Mouse (Mus musculus) neural tube, embryonic 11.5 days (tissue): ENCODE results near the gene Itgb2. TPM values are rescaled to one million over a fixed set of nuclear protein-coding genes. Genes with fewer than 3 reads are reported as not detected.

Source experiments
- ATAC-seq: fragments of 200-750 bp; cut with Nextera tagmentation; 2 replicates; pipeline ENCODE4 v1.8.0; 2017; ENCODE audit warnings: moderate number of reproducible peaks, mild to moderate bottlenecking, moderate TSS enrichment, moderate library complexity; ENCODE audit not compliant: insufficient read depth, low FRiP score, low TSS enrichment
- DNase-seq: peaks from one replicate; pipeline ENCODE4 v3.0.0-alpha.2; 2015; ENCODE audit warnings: low spot score
- H3K27ac ChIP-seq: fragments of 300-500 bp; sonication (generic); 2 replicates; pipeline ENCODE4 v1.5.1; 2014; ENCODE audit warnings: low read depth, mild to moderate bottlenecking, low read length
- H3K27me3 ChIP-seq: fragments of 300-500 bp; sonication (generic); 2 replicates; pipeline ENCODE4 v1.6.1; 2014; ENCODE audit warnings: mild to moderate bottlenecking, low read length, mixed read lengths; ENCODE audit not compliant: control insufficient read depth, insufficient read depth
- H3K36me3 ChIP-seq: fragments of 300-500 bp; sonication (generic); 2 replicates; pipeline ENCODE4 v1.6.1; 2014; ENCODE audit warnings: mild to moderate bottlenecking, low read length, moderate library complexity, mixed read lengths; ENCODE audit not compliant: control insufficient read depth, insufficient read depth
- H3K4me1 ChIP-seq: fragments of 300-500 bp; sonication (generic); 2 replicates; pipeline ENCODE4 v1.6.1; 2014; ENCODE audit warnings: low read length, mixed read lengths; ENCODE audit not compliant: control insufficient read depth, insufficient read depth
- H3K4me2 ChIP-seq: fragments of 300-500 bp; sonication (generic); 2 replicates; pipeline ENCODE4 v1.6.1; 2014; ENCODE audit warnings: low read depth, mild to moderate bottlenecking, moderate library complexity
- H3K4me3 ChIP-seq: fragments of 300-500 bp; sonication (generic); 2 replicates; pipeline ENCODE4 v1.5.1; 2014; ENCODE audit warnings: low read depth, low read length
- H3K9ac ChIP-seq: fragments of 300-500 bp; sonication (generic); 2 replicates; pipeline ENCODE4 v1.6.1; 2014; ENCODE audit warnings: mild to moderate bottlenecking, low read length
- H3K9me3 ChIP-seq: fragments of 300-500 bp; sonication (generic); 2 replicates; pipeline ENCODE4 v1.6.1; 2016; ENCODE audit warnings: low read length; ENCODE audit not compliant: control insufficient read depth
- WGBS: fragments of 180-500 bp; shearing (Covaris S2); extraction: QIAGEN DNeasy Blood & Tissue Kit; methylation state at CpG from one replicate; pipeline ENCODE4 v1.1.7; 2014; 5-methylcytosine and 5-hydroxymethylcytosine counted together
- polyA plus RNA-seq: library from polyadenylated mRNA; unstranded; fragments of >200 nt; fragmentation: Nextera tagmentation; extraction: Ambion mirVana; gene quantifications from 2 replicates; pipeline ENCODE4 v1.2.1, GENCODE M21; 2014

Itgb2 gene
- polyA plus RNA-seq, 1 experiment from 2014 or later = 1.5 TPM

DNA sequence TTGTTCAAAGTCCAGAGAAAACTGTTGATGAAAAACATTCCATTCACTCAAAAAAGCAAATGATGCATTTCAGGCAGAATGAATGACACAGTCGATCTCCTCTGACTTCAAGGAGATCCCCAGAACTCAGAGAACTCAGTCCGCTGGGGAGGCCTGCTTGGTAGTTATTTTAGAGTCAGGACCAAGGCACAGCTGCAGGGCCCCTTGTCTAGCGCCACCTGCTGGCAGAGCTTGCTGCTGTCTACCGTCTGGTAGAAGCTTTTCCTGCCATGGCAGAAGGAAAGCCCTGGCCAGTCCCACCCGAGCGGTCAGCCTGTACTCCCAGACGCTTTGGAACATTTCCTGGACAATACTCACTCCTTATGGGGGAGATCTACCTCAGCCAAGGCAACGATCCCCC, 36.6 kb downstream of the Itgb2 start:
- H3K9ac ChIP-seq = no peak overlapping the region
- WGBS = 39% methylated on average over 8 of the region's 8 CpGs
- no peak overlapping the region for H3K27ac ChIP-seq
- peak; percentile 53 for DNase-seq
- no peaks in the 10 kb centered on the region for H3K36me3 ChIP-seq
- ATAC-seq = no peak
- no peak overlapping the region for H3K4me2 ChIP-seq
- no peak overlapping the region for H3K4me3 ChIP-seq
- H3K9me3 ChIP-seq = no peaks in the 10 kb centered on the region
- H3K4me1 ChIP-seq = no peaks in the 10 kb centered on the region
- no peaks in the 10 kb centered on the region for H3K27me3 ChIP-seq

DNA sequence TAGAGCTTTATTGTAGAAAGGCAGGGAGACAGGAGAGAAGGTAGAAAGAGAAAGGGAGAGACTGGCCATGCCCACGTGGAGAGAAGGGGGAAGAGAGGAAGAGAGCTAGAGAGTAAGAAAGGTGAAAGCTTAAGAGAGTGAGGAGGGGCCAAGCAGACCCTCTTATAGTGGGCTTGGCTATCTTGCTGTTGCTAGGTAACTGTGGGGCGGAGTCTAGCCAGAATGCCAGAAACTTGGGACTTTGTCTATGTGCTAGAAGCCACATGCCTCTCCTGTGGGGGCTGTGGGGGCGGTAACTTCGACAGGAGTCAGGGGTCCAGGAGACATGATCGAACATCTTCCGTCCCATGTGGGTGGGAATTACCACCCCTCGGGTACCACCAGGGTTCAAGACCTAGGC, 39.4 kb downstream of the Itgb2 start:
- ATAC-seq = no peak

GRCm38 (mm10) chr10:77569973-77570658, 40.1 kb downstream of the Itgb2 start:
- Histone ChIP-seq H3K4me2 (no peak overlapping the region), H3K4me1 (no peaks in the 10 kb centered on the region), H3K9ac (no peak overlapping the region), H3K4me3 (no peak overlapping the region), H3K27ac (no peak overlapping the region), H3K27me3 (no peaks in the 10 kb centered on the region), H3K9me3 (no peaks in the 10 kb centered on the region), H3K36me3 (no peaks in the 10 kb centered on the region)
- 58% methylated on average over 6 of the region's 6 CpGs for WGBS
- ATAC-seq (no peak), DNase-seq (no peak)

More for the DNA sequence above, 39.4 kb downstream of the Itgb2 start:
- no peak overlapping the region for H3K4me3 ChIP-seq
- H3K27ac ChIP-seq = no peak overlapping the region
- DNase-seq = no peak
- no peaks in the 10 kb centered on the region for H3K9me3 ChIP-seq
- no peaks in the 10 kb centered on the region for H3K4me1 ChIP-seq
- H3K36me3 ChIP-seq = no peaks in the 10 kb centered on the region
- H3K9ac ChIP-seq = no peak overlapping the region
- H3K27me3 ChIP-seq = no peaks in the 10 kb centered on the region
- 45% methylated on average over 7 of the region's 7 CpGs for whole genome bisulfite sequencing
- H3K4me2 ChIP-seq = no peak overlapping the region

- no peak overlapping the region for H3K4me3 ChIP-seq
- ATAC-seq = no peak
- no peaks in the 10 kb centered on the region for H3K27me3 ChIP-seq
- H3K9me3 ChIP-seq = no peaks in the 10 kb centered on the region
- H3K27ac ChIP-seq = no peak overlapping the region
- H3K36me3 ChIP-seq = no peaks in the 10 kb centered on the region
- WGBS = 35% methylated on average over 3 of the region's 3 CpGs
- H3K4me2 ChIP-seq = no peak overlapping the region
- H3K4me1 ChIP-seq = no peaks in the 10 kb centered on the region
- H3K9ac ChIP-seq = no peak overlapping the region
- DNase-seq = no peak
These were observed 42.2 kb downstream of the Itgb2 start for GRCm38 (mm10) chr10:77572225-77572624.

DNA sequence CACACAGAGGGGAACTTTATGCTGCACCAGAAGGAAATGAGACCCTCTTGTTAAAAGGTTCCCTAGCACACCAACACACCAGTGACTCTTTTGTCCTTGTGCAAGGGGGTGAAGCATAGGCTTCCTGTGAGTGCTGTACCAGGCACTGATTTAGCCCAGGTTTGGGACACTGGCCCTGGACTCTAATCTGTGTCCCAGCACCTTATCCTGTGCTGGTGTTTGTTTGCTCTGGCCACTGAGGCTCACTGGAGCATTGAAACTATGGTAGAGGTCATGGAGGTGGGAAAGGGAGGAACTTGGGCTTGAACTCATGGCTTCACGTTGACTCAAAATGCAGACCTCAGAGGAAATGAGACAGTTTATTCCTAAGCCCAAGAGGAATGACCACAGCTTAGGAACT, 43.1 kb downstream of the Itgb2 start:
- DNase-seq (no peak), ATAC-seq (no peak)
- H3K4me3 ChIP-seq = no peak overlapping the region
- no peak overlapping the region for H3K27ac ChIP-seq
- no peaks in the 10 kb centered on the region for H3K27me3 ChIP-seq
- 88% methylated on average over 1 of the region's 1 CpGs for WGBS
- no peak overlapping the region for H3K4me2 ChIP-seq
- H3K4me1 ChIP-seq = no peaks in the 10 kb centered on the region
- H3K9ac ChIP-seq = no peak overlapping the region
- H3K9me3 ChIP-seq = no peaks in the 10 kb centered on the region
- H3K36me3 ChIP-seq = no peaks in the 10 kb centered on the region

DNA sequence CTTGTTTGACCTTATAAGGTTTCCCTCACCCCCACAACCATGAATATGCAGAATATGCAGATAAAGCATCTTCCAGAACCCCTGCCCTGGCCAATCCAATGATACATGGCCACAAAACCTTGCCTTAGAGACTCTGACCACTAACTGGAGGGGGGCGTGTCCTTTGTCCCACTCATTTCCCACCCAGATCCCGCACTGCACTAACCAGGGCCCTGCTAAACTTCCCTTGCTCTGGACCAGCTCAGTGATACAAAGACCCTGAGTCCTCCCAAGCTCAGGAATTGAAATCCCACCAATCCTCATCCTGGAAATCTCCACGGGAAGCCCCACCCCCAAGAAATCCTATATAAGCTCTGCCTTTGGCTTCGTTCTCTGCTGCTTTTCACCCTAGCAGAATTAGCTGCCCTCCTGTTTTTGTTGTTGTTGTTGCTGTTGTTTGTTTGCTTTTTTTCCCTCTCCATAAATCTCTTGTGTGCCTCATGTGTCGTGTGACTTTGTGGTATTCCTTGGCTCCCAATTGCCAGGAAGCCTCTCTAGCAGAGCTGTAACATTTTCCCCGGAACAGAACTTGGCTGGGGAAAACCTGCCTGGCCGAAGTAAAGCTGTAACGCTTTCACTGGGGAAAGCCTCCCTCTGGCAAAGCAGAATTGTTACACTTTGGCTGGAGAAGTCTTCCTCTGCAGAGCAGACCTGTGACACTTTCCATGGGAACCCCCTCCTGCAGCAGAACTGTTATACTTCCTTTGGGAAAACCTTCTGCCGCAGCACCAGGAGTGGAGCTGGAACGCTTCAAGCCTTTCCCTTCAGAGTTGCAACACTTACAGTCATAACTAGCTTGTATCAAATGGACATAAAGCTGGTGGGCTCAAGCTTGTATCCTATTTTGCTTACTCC, 50.2 kb downstream of the Itgb2 start:
- Histone ChIP-seq H3K9ac (no peak overlapping the region), H3K27me3 (no peaks in the 10 kb centered on the region), H3K4me3 (no peak overlapping the region), H3K36me3 (no peaks in the 10 kb centered on the region), H3K27ac (no peak overlapping the region), H3K4me2 (no peak overlapping the region), H3K9me3 (no peaks in the 10 kb centered on the region), H3K4me1 (peaks cover 6% of the 10 kb centered on the region)
- DNase-seq (no peak), ATAC-seq (no peak)
- WGBS = 63% methylated on average over 10 of the region's 10 CpGs

DNA sequence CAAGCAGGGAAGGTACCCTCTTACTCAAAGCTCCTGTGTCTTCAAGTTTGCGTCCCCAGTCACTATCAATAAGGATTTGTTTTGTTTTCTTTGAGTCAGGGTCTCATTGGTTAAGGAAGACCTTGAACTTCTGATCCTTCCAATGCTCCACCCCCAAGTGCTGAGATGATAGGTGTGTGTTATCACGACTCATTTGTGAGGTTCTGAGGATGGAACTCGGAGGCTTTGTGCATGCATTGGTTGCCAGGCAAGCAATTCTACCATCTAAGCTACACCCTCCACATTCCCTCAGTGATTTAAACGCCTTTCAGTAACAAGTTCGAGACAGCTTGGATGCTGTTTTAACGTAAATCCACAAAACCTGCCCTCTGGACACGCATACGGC, 51.0 kb downstream of the Itgb2 start:
- no peaks in the 10 kb centered on the region for H3K27me3 ChIP-seq
- H3K27ac ChIP-seq = peak overlapping the region; percentile 30; the same call in 1 of the 2 replicates
- H3K4me3 ChIP-seq = peak overlapping the region; percentile 84; the same call in 1 of the 2 replicates
- no peak for DNase-seq
- H3K4me2 ChIP-seq = peak overlapping the region; percentile 84
- 11% methylated on average over 8 of the region's 8 CpGs for WGBS
- no peaks in the 10 kb centered on the region for H3K9me3 ChIP-seq
- peaks cover 6% of the 10 kb centered on the region for H3K4me1 ChIP-seq
- no peaks in the 10 kb centered on the region for H3K36me3 ChIP-seq
- peak overlapping the region; percentile 84 for H3K9ac ChIP-seq
- peak; percentile 8; the same call in 1 of the 2 replicates for ATAC-seq

DNA sequence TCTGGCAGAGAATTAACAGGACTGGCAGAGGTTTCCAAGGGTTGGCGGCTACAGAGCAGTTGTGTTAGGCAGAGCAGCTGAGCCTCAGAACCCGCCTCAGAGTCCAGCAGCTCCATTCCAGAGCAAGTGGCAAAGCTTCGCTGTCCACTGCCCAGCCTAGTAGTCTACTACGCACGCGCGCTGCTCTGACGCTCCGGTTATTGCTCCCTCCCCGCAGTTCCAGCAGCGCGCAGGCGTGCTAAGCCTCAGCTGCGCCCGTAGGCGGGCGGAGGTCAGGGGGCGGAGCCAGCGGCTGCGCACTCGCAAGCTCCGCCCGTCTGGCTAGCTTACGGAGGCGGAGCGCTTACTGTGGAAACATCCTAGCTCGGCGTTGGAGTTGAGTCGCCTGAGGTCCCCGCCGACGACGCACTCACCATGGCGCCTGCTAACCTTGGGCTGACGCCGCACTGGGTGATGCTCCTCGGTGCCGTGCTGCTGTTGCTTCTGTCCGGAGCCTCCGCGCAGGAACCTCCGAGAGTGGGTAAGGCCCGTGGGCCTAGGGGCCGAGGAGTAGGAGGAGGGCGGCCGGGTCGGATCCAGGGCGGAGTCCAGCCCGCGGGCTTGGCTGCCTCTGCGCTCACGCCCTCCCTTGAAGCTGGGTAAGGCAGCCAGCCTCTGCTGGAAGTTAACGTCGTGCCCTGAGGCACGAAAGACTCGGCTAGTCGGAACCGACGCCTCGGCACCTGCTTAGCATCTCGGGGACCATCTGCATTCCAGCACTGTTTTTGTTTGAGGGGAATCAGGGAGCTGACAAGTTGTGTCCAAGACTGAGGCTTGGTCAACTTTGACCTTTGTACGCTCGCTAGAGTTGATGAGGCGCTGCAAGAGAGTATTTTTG, 51.6 kb downstream of the Itgb2 start, which contains the start of gene Pttg1ip:
Pttg1ip (plus strand) TSS at position 313 of the 877 bp plus-strand sequence.
- peaks cover 6% of the 10 kb centered on the region for H3K4me1 ChIP-seq
- H3K36me3 ChIP-seq = no peaks in the 10 kb centered on the region
- peak within 1 kb of the TSS; percentile 84 for H3K4me3 ChIP-seq
- ATAC-seq (peak; percentile 95), DNase-seq (peak; percentile 99)
- H3K27me3 ChIP-seq = no peaks in the 10 kb centered on the region
- WGBS = under 1% methylated on average over 63 of the region's 64 CpGs
- H3K9me3 ChIP-seq = no peaks in the 10 kb centered on the region
- H3K4me2 ChIP-seq = peak within 1 kb of the TSS; percentile 84
- peak within 1 kb of the TSS; percentile 84 for H3K9ac ChIP-seq
- H3K27ac ChIP-seq = peak within 1 kb of the TSS; percentile 85
